Mouse (Mus musculus) testis, adult 2 months (tissue): ENCODE measurements around the gene Zfp827. TPM values are rescaled to one million over a fixed set of nuclear protein-coding genes. Genes with fewer than 3 reads are reported as not detected.

ENCODE experiments used
- H3K27ac ChIP-seq: fragments of 200-500 bp; 2 replicates; pipeline ENCODE4 v1.5.1; 2012; ENCODE audit warnings: low read depth, low read length; ENCODE audit not compliant: control insufficient read depth, insufficient read depth
- H3K27me3 ChIP-seq: fragments of 200-500 bp; 2 replicates; pipeline ENCODE4 v1.6.1; 2012; ENCODE audit warnings: mild to moderate bottlenecking, low read length, moderate library complexity; ENCODE audit not compliant: control insufficient read depth, insufficient read depth
- H3K36me3 ChIP-seq: fragments of 200-500 bp; 2 replicates; pipeline ENCODE4 v1.6.1; 2012; ENCODE audit warnings: mild to moderate bottlenecking, low read length; ENCODE audit not compliant: control insufficient read depth, insufficient read depth
- H3K4me1 ChIP-seq: fragments of 200-500 bp; 2 replicates; pipeline ENCODE4 v1.6.1; 2012; ENCODE audit warnings: low read length; ENCODE audit not compliant: control insufficient read depth, insufficient read depth
- H3K4me3 ChIP-seq: fragments of 200-500 bp; 2 replicates; pipeline ENCODE4 v1.5.1; 2012; ENCODE audit warnings: low read depth, mild to moderate bottlenecking, low read length, moderate library complexity, mixed read lengths; ENCODE audit not compliant: control insufficient read depth
- CTCF ChIP-seq: fragments of 200-500 bp; IDR thresholded peaks from 2 replicates; pipeline ENCODE4 v1.5.1; 2012; ENCODE audit warnings: low read depth, mild to moderate bottlenecking, inconsistent platforms, low read length, moderate library complexity; ENCODE audit not compliant: control insufficient read depth, insufficient read depth, insufficient replicate concordance
- POLR2A ChIP-seq: fragments of 200-500 bp; IDR thresholded peaks from 2 replicates; pipeline ENCODE4 v1.6.1; 2012; ENCODE audit warnings: low read depth, mild to moderate bottlenecking, inconsistent platforms, low read length, moderate library complexity; ENCODE audit not compliant: control insufficient read depth
- polyA plus RNA-seq: library from polyadenylated mRNA; depleted of rRNA; stranded (reverse); fragments of >200 nt; gene quantifications from 2 replicates; pipeline ENCODE4 v1.2.3, GENCODE M21; 2012

Zfp827 gene
- polyA plus RNA-seq, 1 experiment, result 3.1 TPM

GRCm38 (mm10) chr8:79150544-79151192 lies 122.4 kb downstream of the Zfp827 start:
- no peaks in the 10 kb centered on the region for H3K36me3 ChIP-seq
- no peaks in the 10 kb centered on the region for H3K27me3 ChIP-seq
- H3K27ac ChIP-seq, result no peak overlapping the region
- TF ChIP-seq CTCF (no peak), POLR2A (no peak)
- no peaks in the 10 kb centered on the region for H3K4me1 ChIP-seq
- H3K4me3 ChIP-seq, result no peak overlapping the region

- H3K27ac ChIP-seq, result no peak overlapping the region
- no peaks in the 10 kb centered on the region for H3K4me1 ChIP-seq
- H3K27me3 ChIP-seq, result no peaks in the 10 kb centered on the region
- H3K36me3 ChIP-seq, result no peaks in the 10 kb centered on the region
- no peak overlapping the region for H3K4me3 ChIP-seq
- TF ChIP-seq CTCF, result no peak
These were observed 123.4 kb downstream of the Zfp827 start for GRCm38 (mm10) chr8:79151644-79152043.

- H3K27me3 ChIP-seq, result no peaks in the 10 kb centered on the region
- H3K4me3 ChIP-seq, result no peak overlapping the region
- H3K36me3 ChIP-seq, result no peaks in the 10 kb centered on the region
- no peak overlapping the region for H3K27ac ChIP-seq
- H3K4me1 ChIP-seq, result no peaks in the 10 kb centered on the region
- TF ChIP-seq POLR2A (no peak), CTCF (no peak)
These were observed 125.0 kb downstream of the Zfp827 start for GRCm38 (mm10) chr8:79153201-79153600.

GRCm38 (mm10) chr8:79153637-79154036 lies 125.4 kb downstream of the Zfp827 start:
- no peaks in the 10 kb centered on the region for H3K27me3 ChIP-seq
- H3K4me1 ChIP-seq, result no peaks in the 10 kb centered on the region
- H3K36me3 ChIP-seq, result no peaks in the 10 kb centered on the region
- H3K4me3 ChIP-seq, result no peak overlapping the region
- no peak overlapping the region for H3K27ac ChIP-seq
- no peak for TF ChIP-seq CTCF
- no peak for TF ChIP-seq POLR2A

- Histone ChIP-seq H3K4me1 (no peaks in the 10 kb centered on the region), H3K27ac (no peak overlapping the region), H3K36me3 (no peaks in the 10 kb centered on the region), H3K27me3 (no peaks in the 10 kb centered on the region), H3K4me3 (no peak overlapping the region)
- TF ChIP-seq CTCF (no peak), POLR2A (no peak)
These were observed 127.4 kb downstream of the Zfp827 start for GRCm38 (mm10) chr8:79155556-79156161.

GRCm38 (mm10) chr8:79157366-79157765 lies 129.1 kb downstream of the Zfp827 start:
- Histone ChIP-seq H3K4me1 (no peaks in the 10 kb centered on the region), H3K27me3 (no peaks in the 10 kb centered on the region), H3K4me3 (no peak overlapping the region), H3K27ac (no peak overlapping the region), H3K36me3 (no peaks in the 10 kb centered on the region)
- TF ChIP-seq CTCF (no peak), POLR2A (no peak)

- Histone ChIP-seq H3K27ac (no peak overlapping the region), H3K27me3 (no peaks in the 10 kb centered on the region), H3K4me1 (no peaks in the 10 kb centered on the region), H3K4me3 (no peak overlapping the region), H3K36me3 (no peaks in the 10 kb centered on the region)
- TF ChIP-seq CTCF (no peak), POLR2A (no peak)
These were observed 130.1 kb downstream of the Zfp827 start for GRCm38 (mm10) chr8:79158357-79158756.
